Mouse (Mus musculus) heart, adult 2 months (tissue): ENCODE data around the gene Serpina3j.

Source experiments
- CTCF ChIP-seq: fragments of 200-600 bp; IDR thresholded peaks from 2 replicates; pipeline ENCODE4 v1.8.1; 2022; ENCODE audit warnings: antibody characterized with exemption, mild to moderate bottlenecking, moderate library complexity
- EP300 ChIP-seq: fragments of 200-500 bp; IDR thresholded peaks from 2 replicates; pipeline ENCODE4 v1.6.1; 2011; ENCODE audit warnings: low read depth, low read length, control low read depth; ENCODE audit not compliant: insufficient read depth
- POLR2A ChIP-seq: fragments of 200-500 bp; IDR thresholded peaks from 2 replicates; pipeline ENCODE4 v1.6.1; 2011; ENCODE audit warnings: mild to moderate bottlenecking, low read depth, low read length, control low read depth; ENCODE audit not compliant: insufficient read depth

DNA sequence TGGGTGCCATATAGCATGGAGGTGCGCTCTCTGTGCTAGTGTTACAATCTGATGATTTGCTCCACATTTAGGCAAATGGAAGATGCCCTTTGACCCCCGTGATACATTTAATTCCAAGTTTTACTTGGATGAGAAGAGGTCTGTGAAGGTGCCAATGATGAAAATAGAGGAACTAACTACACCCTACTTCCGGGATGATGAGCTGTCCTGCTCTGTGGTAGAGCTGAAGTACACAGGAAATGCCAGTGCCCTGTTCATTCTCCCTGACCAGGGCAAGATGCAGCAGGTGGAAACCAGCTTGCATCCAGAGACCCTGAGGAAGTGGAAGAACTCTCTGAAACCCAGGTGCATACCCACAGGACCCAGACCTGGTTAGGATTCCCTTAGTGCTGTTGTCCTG, 48.0 kb upstream of the Serpina3j start:
- no peak for TF ChIP-seq CTCF
- no peak for TF ChIP-seq POLR2A
- TF ChIP-seq EP300: no peak
